Mouse (Mus musculus): ENCODE results near the gene Pex6.
"Not testable (repeated sequence)": the region's sequence is repeated elsewhere in the genome, so short reads cannot be mapped to it uniquely, and the experiment has no call there.

Pex6 gene

GRCm38 (mm10) chr17:46735287-46735686, 24.0 kb downstream of the Pex6 start:
- no peak for DNase-seq (ENCODE audit: low read depth, low spot score)

- DNase-seq (ENCODE audit: low read depth, low spot score), result peak; percentile 42
These were observed 24.9 kb downstream of the Pex6 start for GRCm38 (mm10) chr17:46736160-46736559.

- DNase-seq (ENCODE audit: low read depth, low spot score), result no peak
These were observed 30.0 kb downstream of the Pex6 start for GRCm38 (mm10) chr17:46741305-46741704.

- DNase-seq (ENCODE audit: low read depth, low spot score), result no peak
These were observed 31.7 kb downstream of the Pex6 start for GRCm38 (mm10) chr17:46742986-46743385.

GRCm38 (mm10) chr17:46745506-46745905, 34.2 kb downstream of the Pex6 start:
- no peak for DNase-seq (ENCODE audit: low read depth, low spot score)

- no peak for DNase-seq (ENCODE audit: low read depth, low spot score)
These were observed 36.0 kb downstream of the Pex6 start for GRCm38 (mm10) chr17:46747234-46747633.

- no peak for DNase-seq (ENCODE audit: low read depth, low spot score)
These were observed 36.5 kb downstream of the Pex6 start for GRCm38 (mm10) chr17:46747806-46748205.

- DNase-seq (ENCODE audit: low read depth, low spot score), result no peak
These were observed 38.0 kb downstream of the Pex6 start for GRCm38 (mm10) chr17:46749282-46749681.

- DNase-seq (ENCODE audit: low read depth, low spot score), result no peak
These were observed 39.3 kb downstream of the Pex6 start for GRCm38 (mm10) chr17:46750580-46750979.

GRCm38 (mm10) chr17:46751056-46751793, 40.0 kb downstream of the Pex6 start:
- DNase-seq (ENCODE audit: low read depth, low spot score), result no peak

- DNase-seq (ENCODE audit: low read depth, low spot score), result peak; percentile 99
These were observed 40.7 kb downstream of the Pex6 start, which contains the start of gene Cnpy3 for GRCm38 (mm10) chr17:46751794-46752556. TSS of gene Cnpy3 (minus strand) at chr17:46752214.

- no peak for DNase-seq (ENCODE audit: low read depth, low spot score)
These were observed 47.5 kb downstream of the Pex6 start for GRCm38 (mm10) chr17:46758753-46759152.

GRCm38 (mm10) chr17:46763544-46763943, 52.3 kb downstream of the Pex6 start, which contains the start of gene Ptcra:
TSS of gene Ptcra (minus strand) at chr17:46763712.
- DNase-seq (ENCODE audit: low read depth, low spot score), result no peak

- DNase-seq (ENCODE audit: low read depth, low spot score), result not testable (repeated sequence)
These were observed 53.7 kb downstream of the Pex6 start for GRCm38 (mm10) chr17:46764916-46765315.

GRCm38 (mm10) chr17:46767868-46768267, 56.6 kb downstream of the Pex6 start:
- no peak for DNase-seq (ENCODE audit: low read depth, low spot score)

GRCm38 (mm10) chr17:46770546-46770945, 59.3 kb downstream of the Pex6 start:
- DNase-seq (ENCODE audit: low read depth, low spot score), result no peak

- DNase-seq (ENCODE audit: low read depth, low spot score), result no peak
These were observed 59.8 kb downstream of the Pex6 start for GRCm38 (mm10) chr17:46771025-46771424.

- no peak for DNase-seq (ENCODE audit: low read depth, low spot score)
These were observed 60.4 kb downstream of the Pex6 start for GRCm38 (mm10) chr17:46771616-46772015.

- no peak for DNase-seq (ENCODE audit: low read depth, low spot score)
These were observed 60.8 kb downstream of the Pex6 start for GRCm38 (mm10) chr17:46772038-46772403.

GRCm38 (mm10) chr17:46772404-46773277, 61.4 kb downstream of the Pex6 start, which contains the start of gene 2310039H08Rik:
TSS of gene 2310039H08Rik (plus strand) at chr17:46772635.
- peak; percentile 91 for DNase-seq (ENCODE audit: low read depth, low spot score)

GRCm38 (mm10) chr17:46773278-46774130, 62.2 kb downstream of the Pex6 start:
- DNase-seq (ENCODE audit: low read depth, low spot score), result no peak
